Mouse (Mus musculus) limb, embryonic 14.5 days (tissue): ENCODE measurements around the gene Fbln1. TPM values are rescaled to one million over a fixed set of nuclear protein-coding genes. Genes with fewer than 3 reads are reported as not detected.

ENCODE experiments used
- ATAC-seq: fragments of 200-750 bp; cut with Nextera tagmentation; 2 replicates; pipeline ENCODE4 v1.8.0; 2017; ENCODE audit warnings: low read depth, moderate number of reproducible peaks, moderate TSS enrichment; ENCODE audit not compliant: low FRiP score
- DNase-seq: peaks from one replicate; pipeline ENCODE4 v3.0.0-alpha.2; 2015; ENCODE audit warnings: low spot score
- H3K27ac ChIP-seq: fragments of 300-500 bp; sonication (generic); replicated peaks from 2 replicates; pipeline ENCODE4 v1.5.1; 2014; ENCODE audit warnings: low read depth, mild to moderate bottlenecking, low read length, moderate library complexity, mixed read lengths
- H3K27me3 ChIP-seq: fragments of 300-500 bp; sonication (generic); 2 replicates; pipeline ENCODE4 v1.6.1; 2014; ENCODE audit warnings: low read length, mixed read lengths; ENCODE audit not compliant: control insufficient read depth, insufficient read depth
- H3K36me3 ChIP-seq: fragments of 300-500 bp; sonication (generic); 2 replicates; pipeline ENCODE4 v1.6.1; 2014; ENCODE audit warnings: mild to moderate bottlenecking, low read length, moderate library complexity, mixed read lengths; ENCODE audit not compliant: control insufficient read depth, insufficient read depth
- H3K4me1 ChIP-seq: fragments of 300-500 bp; sonication (generic); 2 replicates; pipeline ENCODE4 v1.6.1; 2014; ENCODE audit warnings: antibody characterized with exemption, low read length, mixed read lengths; ENCODE audit not compliant: control insufficient read depth, insufficient read depth
- H3K4me2 ChIP-seq: fragments of 300-500 bp; sonication (generic); replicated peaks from 2 replicates; pipeline ENCODE4 v1.6.1; 2014; ENCODE audit warnings: low read depth, mild to moderate bottlenecking, low read length, moderate library complexity; ENCODE audit not compliant: severe bottlenecking
- H3K4me3 ChIP-seq: fragments of 300-500 bp; sonication (generic); replicated peaks from 2 replicates; pipeline ENCODE4 v1.5.1; 2014; ENCODE audit warnings: low read length
- H3K9ac ChIP-seq: fragments of 300-500 bp; sonication (generic); 2 replicates; pipeline ENCODE4 v1.6.1; 2014; ENCODE audit warnings: mild to moderate bottlenecking, low read depth, low read length, moderate library complexity; ENCODE audit not compliant: severe bottlenecking
- H3K9me3 ChIP-seq: fragments of 300-500 bp; sonication (generic); 2 replicates; pipeline ENCODE4 v1.6.1; 2016; ENCODE audit warnings: low read length; ENCODE audit not compliant: control insufficient read depth
- POLR2A ChIP-seq: fragments of 200-500 bp; IDR thresholded peaks from 2 replicates; pipeline ENCODE4 v1.8.0; 2012; ENCODE audit warnings: inconsistent platforms, mild to moderate bottlenecking, moderate library complexity, borderline replicate concordance; ENCODE audit not compliant: insufficient read depth, insufficient read length; ENCODE audit errors: extremely low read depth
- WGBS: fragments of 180-500 bp; shearing (Covaris S2); extraction: QIAGEN DNeasy Blood & Tissue Kit; methylation state at CpG from one replicate; pipeline ENCODE4 v1.1.7; 2014; 5-methylcytosine and 5-hydroxymethylcytosine counted together
- polyA plus RNA-seq, 2 experiments: library from polyadenylated mRNA; depleted of rRNA in 1 of 2; stranded (reverse) in 1 of 2; unstranded in 1 of 2; fragments of >200 nt; fragmentation: Nextera tagmentation in 1 of 2; extraction: Ambion mirVana in 1 of 2; gene quantifications; 2 replicates each; pipeline versions ENCODE4 v1.2.1 to v1.2.3; 2012 to 2014

Gene Fbln1
- polyA plus RNA-seq, 2 experiments: 255 to 265 TPM

GRCm38 (mm10) chr15:85186916-85187315, 18.8 kb upstream of the Fbln1 start:
- ATAC-seq (no peak), DNase-seq (peak; percentile 60)
- H3K4me3 ChIP-seq: no peak overlapping the region
- H3K27ac ChIP-seq: no peak overlapping the region
- H3K36me3 ChIP-seq: no peaks in the 10 kb centered on the region
- 31% methylated on average over 7 of the region's 7 CpGs for WGBS
- no peak overlapping the region for H3K9ac ChIP-seq
- TF ChIP-seq POLR2A: no peak
- no peaks in the 10 kb centered on the region for H3K27me3 ChIP-seq
- no peaks in the 10 kb centered on the region for H3K9me3 ChIP-seq
- H3K4me2 ChIP-seq: no peak overlapping the region
- peaks cover 28% of the 10 kb centered on the region; the same call in 1 of the 2 replicates for H3K4me1 ChIP-seq

- H3K4me1 ChIP-seq: peaks cover 28% of the 10 kb centered on the region; the same call in 1 of the 2 replicates
- no peaks in the 10 kb centered on the region for H3K36me3 ChIP-seq
- peak; percentile 50 for DNase-seq
- no peaks in the 10 kb centered on the region for H3K27me3 ChIP-seq
- no peaks in the 10 kb centered on the region for H3K9me3 ChIP-seq
- no peak overlapping the region for H3K9ac ChIP-seq
- no peak overlapping the region for H3K27ac ChIP-seq
- WGBS: 30% methylated on average over 8 of the region's 8 CpGs
- TF ChIP-seq POLR2A: no peak
- ATAC-seq: peak; percentile 88
- H3K4me3 ChIP-seq: no peak overlapping the region
- no peak overlapping the region for H3K4me2 ChIP-seq
These were observed 17.5 kb upstream of the Fbln1 start for GRCm38 (mm10) chr15:85188167-85188778.

GRCm38 (mm10) chr15:85200446-85201289, 5.1 kb upstream of the Fbln1 start:
- no peak for ATAC-seq
- Histone ChIP-seq H3K27ac (no peak overlapping the region; the same call in 1 of the 2 replicates), H3K4me1 (0 out of 2 replicates have a peak, but pooled peaks cover 9% of the 10 kb centered on the region), H3K9me3 (no peaks in the 10 kb centered on the region), H3K27me3 (no peaks in the 10 kb centered on the region), H3K4me2 (no peak overlapping the region), H3K36me3 (no peaks in the 10 kb centered on the region), H3K9ac (no peak overlapping the region; the same call in 1 of the 2 replicates), H3K4me3 (no peak overlapping the region)
- WGBS: 18% methylated on average over 14 of the region's 14 CpGs
- DNase-seq: peak; percentile 41
- no peak for TF ChIP-seq POLR2A

GRCm38 (mm10) chr15:85202199-85202598, 3.5 kb upstream of the Fbln1 start:
- Histone ChIP-seq H3K4me1 (peaks cover 15% of the 10 kb centered on the region; the same call in 1 of the 2 replicates), H3K9ac (no peak overlapping the region), H3K4me2 (no peak overlapping the region), H3K9me3 (no peaks in the 10 kb centered on the region), H3K27ac (no peak overlapping the region), H3K4me3 (no peak overlapping the region), H3K36me3 (no peaks in the 10 kb centered on the region), H3K27me3 (no peaks in the 10 kb centered on the region)
- 79% methylated on average over 9 of the region's 9 CpGs for WGBS
- TF ChIP-seq POLR2A: no peak
- DNase-seq: no peak
- no peak for ATAC-seq

GRCm38 (mm10) chr15:85202787-85203186, 3.0 kb upstream of the Fbln1 start:
- DNase-seq (no peak), ATAC-seq (no peak)
- H3K9ac ChIP-seq: no peak overlapping the region
- no peak overlapping the region for H3K27ac ChIP-seq
- no peak overlapping the region for H3K4me3 ChIP-seq
- H3K4me1 ChIP-seq: peaks cover 20% of the 10 kb centered on the region; the same call in 1 of the 2 replicates
- H3K9me3 ChIP-seq: no peaks in the 10 kb centered on the region
- H3K4me2 ChIP-seq: no peak overlapping the region
- WGBS: 47% methylated on average over 5 of the region's 5 CpGs
- no peaks in the 10 kb centered on the region for H3K36me3 ChIP-seq
- H3K27me3 ChIP-seq: no peaks in the 10 kb centered on the region
- no peak for TF ChIP-seq POLR2A
